In the genomic region with DNA sequence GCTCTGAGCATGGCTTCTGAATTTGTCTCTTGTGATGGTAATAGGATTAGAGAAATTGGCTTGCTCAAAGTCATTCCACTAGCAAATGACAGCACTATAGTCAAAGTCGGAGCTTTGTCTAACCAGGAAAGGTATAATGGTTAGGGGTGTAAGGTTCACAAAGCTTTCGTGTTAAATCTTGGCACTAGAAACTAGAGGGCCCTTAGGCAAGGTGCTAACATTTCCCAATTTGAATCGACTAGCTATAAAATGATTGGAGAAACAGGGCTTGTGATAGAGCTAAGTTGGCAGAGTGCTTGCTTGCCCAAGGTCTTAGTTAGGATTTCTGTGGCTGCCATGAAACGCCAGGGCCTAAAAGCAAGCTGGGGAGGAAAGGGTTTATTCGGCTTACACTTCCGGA, we compare ENCODE assay signal across 14 mouse cellular contexts. TPM values are rescaled to one million over a fixed set of nuclear protein-coding genes. Genes with fewer than 3 reads are reported as not detected.
A peak's percentile ranks its signal among the peaks of the same experiment; 100 is the strongest.
DNase-seq lines count a peak whose midpoint lies in the region; ATAC-seq and TF ChIP-seq lines count a peak whose summit lies in the region.
"Had no signal": no experiment of that assay in that cellular context is flagged by ENCODE, and none has a peak within 500 bp of the region (broad histone marks: within the 10 kb centered on the region; RNA-seq: fewer than 3 reads in every experiment).

No protein-coding gene starts in this region.

- TF ChIP-seq CTCF in kidney, postnatal 0 days (IDR thresholded peaks at IDR 0.05; ENCODE audit: low read depth) = no peak
- no peak for TF ChIP-seq CTCF in cortical plate, adult 2 months (IDR thresholded peaks at IDR 0.05; ENCODE audit: extremely low read depth, insufficient read depth, low read length)

- peaks cover 26% of the 10 kb centered on the region for H3K4me1 ChIP-seq in heart, embryonic 12.5 days (replicated peaks)
- peaks cover 32% of the 10 kb centered on the region for H3K4me1 ChIP-seq in kidney, postnatal 0 days (replicated peaks; ENCODE audit: insufficient read depth, low read length)
- H3K4me1 ChIP-seq in ES-E14 (ENCODE audit: control insufficient read depth in 2 of 2, insufficient read depth in 2 of 2, low read length in 2 of 2, poor library complexity in 1 of 2) = peaks cover 4 to 12% of the 10 kb centered on the region in 2 experiments; a peak in 2 of 4 replicates
- H3K4me1 ChIP-seq in cortical plate, adult 2 months (ENCODE audit: control insufficient read depth, insufficient read depth, low read length) = no peaks in the 10 kb centered on the region
- H3K4me1 ChIP-seq: hindbrain, embryonic 12.5 days; midbrain, embryonic 15.5 days had no signal

- H3K4me3 ChIP-seq in heart, embryonic 12.5 days = no peak overlapping the region
- H3K4me3 ChIP-seq in kidney, postnatal 0 days (replicated peaks; ENCODE audit: low read depth, low read length) = no peak overlapping the region
- H3K4me3 ChIP-seq in ES-E14 (ENCODE audit: insufficient read depth in 1 of 2, low read depth in 1 of 2, low read length in 2 of 2, poor library complexity in 1 of 2, severe bottlenecking in 1 of 2) = no peak overlapping the region
- no peak overlapping the region for H3K4me3 ChIP-seq in cortical plate, adult 2 months (ENCODE audit: insufficient read depth, low read length)
- H3K4me3 ChIP-seq: hindbrain, embryonic 12.5 days; limb, embryonic 13.5 days; midbrain, embryonic 15.5 days had no signal

- 83% methylated on average over 6 of the region's 6 CpGs for WGBS in heart, embryonic 12.5 days
- 54% methylated on average over 6 of the region's 6 CpGs for WGBS in kidney, postnatal 0 days

- no peak for ATAC-seq in heart, embryonic 12.5 days (ENCODE audit: insufficient number of reproducible peaks, low FRiP score)
- ATAC-seq in kidney, postnatal 0 days (replicated peaks; ENCODE audit: low FRiP score, low read depth) = no peak
- ATAC-seq: midbrain, embryonic 15.5 days had no signal

- peak overlapping the region; percentile 79 for H3K27ac ChIP-seq in heart, embryonic 12.5 days (ENCODE audit: poor library complexity, severe bottlenecking)
- H3K27ac ChIP-seq in kidney, postnatal 0 days = peak overlapping the region; percentile 86
- H3K27ac ChIP-seq in ES-E14 (ENCODE audit: insufficient read depth, low read depth, low read length, poor library complexity, severe bottlenecking) = no peak overlapping the region
- 0 out of 2 replicates have a peak overlapping the region, but pooled peaks have one; percentile 25 for H3K27ac ChIP-seq in cortical plate, adult 2 months (ENCODE audit: insufficient read depth, low read length)
- H3K27ac ChIP-seq: hindbrain, embryonic 12.5 days; limb, embryonic 13.5 days; midbrain, embryonic 15.5 days had no signal

- no peak for TF ChIP-seq POLR2A in cortical plate, adult 2 months (IDR thresholded peaks at IDR 0.05; ENCODE audit: extremely low read depth, insufficient read depth, low read length)

- DNase-seq in heart, postnatal 10 days = no peak
- DNase-seq in kidney, postnatal 0 days (ENCODE audit: low spot score) = no peak
- no peak for DNase-seq in kidney, adult 11 months
- DNase-seq in ES-E14 (ENCODE audit: low read depth, low spot score) = no peak
- DNase-seq in cerebellum, adult 18-20 months = no peak
- no peak for DNase-seq in frontal cortex, postnatal 14 days (ENCODE audit: low spot score in 2 of 2)
- DNase-seq: cerebellum, postnatal 36 days; layer of hippocampus, postnatal 36 days; right cerebral cortex, adult 18-20 months had no signal

- no peak overlapping the region for H3K4me2 ChIP-seq in heart, embryonic 12.5 days
- no peak overlapping the region for H3K4me2 ChIP-seq in kidney, postnatal 0 days (ENCODE audit: low read length)
- H3K4me2 ChIP-seq: hindbrain, embryonic 12.5 days; limb, embryonic 13.5 days; midbrain, embryonic 15.5 days had no signal

- H3K36me3 ChIP-seq in heart, embryonic 12.5 days = no peaks in the 10 kb centered on the region
- H3K36me3 ChIP-seq in kidney, postnatal 0 days (ENCODE audit: insufficient read depth, low read length) = no peaks in the 10 kb centered on the region
- H3K36me3 ChIP-seq in ES-E14 (ENCODE audit: control insufficient read depth, insufficient read depth, low read length, poor library complexity, severe bottlenecking) = no peaks in the 10 kb centered on the region
- H3K36me3 ChIP-seq: hindbrain, embryonic 12.5 days; limb, embryonic 13.5 days; midbrain, embryonic 15.5 days had no signal

- intact Hi-C loops in heart, postnatal 10 days (cut with DNase I) = no loop called here

- H3K27me3 ChIP-seq in heart, embryonic 12.5 days (replicated peaks) = no peaks in the 10 kb centered on the region
- H3K27me3 ChIP-seq in kidney, postnatal 0 days (ENCODE audit: insufficient read depth, low read length) = no peaks in the 10 kb centered on the region
- H3K27me3 ChIP-seq: hindbrain, embryonic 12.5 days; limb, embryonic 13.5 days; midbrain, embryonic 15.5 days had no signal

- no peaks in the 10 kb centered on the region for H3K9me3 ChIP-seq in heart, embryonic 12.5 days (replicated peaks)
- no peaks in the 10 kb centered on the region for H3K9me3 ChIP-seq in kidney, postnatal 0 days (replicated peaks; ENCODE audit: low read length)
- no peaks in the 10 kb centered on the region for H3K9me3 ChIP-seq in ES-E14 (ENCODE audit: control insufficient read depth, insufficient read depth, low read depth, low read length)
- H3K9me3 ChIP-seq: hindbrain, embryonic 12.5 days; limb, embryonic 13.5 days; midbrain, embryonic 15.5 days had no signal

- in situ Hi-C loops in ES-E14 (cut with MboI; ENCODE audit: low sequenced_read_pairs in 2 of 2, unreplicated experiment in 2 of 2) = no loop called here

- no peak overlapping the region for H3K9ac ChIP-seq in heart, embryonic 12.5 days
- no peak overlapping the region for H3K9ac ChIP-seq in kidney, postnatal 0 days (ENCODE audit: low read depth, low read length)
- H3K9ac ChIP-seq in ES-E14 (ENCODE audit: insufficient read depth, low read depth, low read length, poor library complexity, severe bottlenecking) = peak overlapping the region; percentile 7; the same call in 1 of the 2 replicates
- H3K9ac ChIP-seq: hindbrain, embryonic 12.5 days; limb, embryonic 13.5 days; midbrain, embryonic 15.5 days had no signal

TF ChIP-seq in ES-E14, 5 proteins besides CTCF, POLR2A, EP300 and RAD21:
- no peak for TF ChIP-seq CHD2 (IDR thresholded peaks at IDR 0.05; ENCODE audit: low read depth, low read length)
- TF ChIP-seq HCFC1 (IDR thresholded peaks at IDR 0.05; ENCODE audit: borderline replicate concordance, insufficient read depth, low read length) = no peak
- TF ChIP-seq MAFK (IDR thresholded peaks at IDR 0.05; ENCODE audit: insufficient read depth, low read depth, low read length) = no peak
- no peak for TF ChIP-seq ZNF384 (IDR thresholded peaks at IDR 0.05; ENCODE audit: low read depth, low read length)
- no peak for TF ChIP-seq ZC3H11A (IDR thresholded peaks at IDR 0.05; ENCODE audit: borderline replicate concordance, low read depth, low read length)

RNA-seq across cellular contexts. Expression of a gene that starts 20.4 kb away (rescaled TPM):
- polyA plus RNA-seq in heart, embryonic 12.5 days (2016; fragmentation: Nextera tagmentation; extraction: Ambion mirVana) = 88.1 and 90.2 TPM in 2 replicates
- total RNA-seq in heart, postnatal 10 days (2021) = 10 to 100 TPM; 47.0 to 48.9 TPM
- 116 and 126 TPM in 2 replicates for polyA plus RNA-seq in kidney, postnatal 0 days (2015; fragmentation: Nextera tagmentation; extraction: Ambion mirVana)
- total RNA-seq in ES-E14 (2012; rRNA removed) = 27.8 and 44.9 TPM in 2 replicates
- polyA plus RNA-seq in cortical plate, adult 2 months (2012; rRNA removed) = 104 and 106 TPM in 2 replicates

RNA-seq across cellular contexts. Expression of a gene that starts 33.7 kb away (rescaled TPM):
- 12.0 and 12.7 TPM in 2 replicates for polyA plus RNA-seq in heart, embryonic 12.5 days (2016; fragmentation: Nextera tagmentation; extraction: Ambion mirVana)
- total RNA-seq in heart, postnatal 10 days (2021) = 10 to 100 TPM; 18.0 to 18.1 TPM
- 17.4 and 18.2 TPM in 2 replicates for polyA plus RNA-seq in kidney, postnatal 0 days (2015; fragmentation: Nextera tagmentation; extraction: Ambion mirVana)
- total RNA-seq in ES-E14 (2012; rRNA removed) = 13.9 and 14.1 TPM in 2 replicates
- 32.8 and 33.3 TPM in 2 replicates for polyA plus RNA-seq in cortical plate, adult 2 months (2012; rRNA removed)
